Mouse (Mus musculus): ENCODE results near the gene Krba1.
A peak's percentile ranks its signal among the peaks of the same experiment; 100 is the strongest.

The Krba1 gene

GRCm38 (mm10) chr6:48395105-48396007, at the start of gene Krba1:
TSS of gene Krba1 (plus strand) at chr6:48395586.
- peak; percentile 92 for DNase-seq (ENCODE audit: low read depth)

DNA sequence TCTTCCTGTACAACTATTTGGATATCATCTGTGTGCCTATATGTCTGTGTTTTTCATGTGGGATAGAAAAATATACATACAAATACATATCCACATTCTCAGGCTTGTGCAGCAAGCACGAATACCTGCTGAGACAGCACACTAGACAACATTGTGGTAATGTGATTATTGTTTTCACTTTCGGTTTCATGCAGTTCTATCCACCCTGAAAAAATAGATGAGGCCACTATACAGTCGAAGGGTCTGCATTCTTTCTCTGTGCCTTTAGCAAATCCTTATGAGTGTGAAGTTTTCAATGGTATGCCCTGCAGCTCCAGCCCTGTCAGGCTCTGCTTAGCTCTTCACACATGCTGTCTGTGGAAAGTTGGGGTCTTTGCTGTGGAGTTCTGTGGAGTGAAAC, 36.5 kb upstream of the Krba1 start:
- peak; percentile 64 for DNase-seq (ENCODE audit: low read depth)

DNA sequence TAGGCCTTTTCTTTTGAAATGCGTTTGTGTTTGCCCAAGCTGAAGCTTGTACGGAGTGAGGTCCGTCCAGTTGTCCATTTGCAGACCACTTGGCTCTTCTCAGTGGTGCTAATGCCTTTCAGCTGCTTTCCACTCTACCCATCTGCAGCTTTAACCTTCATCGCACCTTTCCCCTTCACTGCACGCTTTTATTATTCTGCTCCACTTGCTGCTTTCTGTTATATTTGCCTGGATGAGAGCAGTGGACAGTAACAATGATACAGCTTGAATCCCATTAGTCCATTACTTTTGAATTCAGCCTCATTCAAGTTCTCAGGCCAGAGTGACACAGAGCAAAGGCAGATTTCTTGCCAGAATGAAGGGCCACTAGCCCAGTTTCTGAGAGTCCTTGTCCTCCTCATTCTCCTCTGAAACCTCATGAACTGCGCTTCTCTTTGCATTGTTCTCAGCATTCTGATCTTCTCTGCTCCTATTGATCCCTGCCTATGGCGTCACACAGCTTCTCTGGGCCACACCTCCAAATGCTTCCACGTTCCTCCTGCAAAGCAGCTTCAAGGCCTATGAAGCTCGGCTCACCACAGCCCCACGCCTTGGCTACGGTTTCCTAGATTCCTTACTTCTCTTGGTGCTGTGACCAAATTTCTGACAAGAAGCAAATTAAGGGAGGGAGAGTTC, 28.9 kb upstream of the Krba1 start:
- DNase-seq (ENCODE audit: low read depth) = no peak

DNA sequence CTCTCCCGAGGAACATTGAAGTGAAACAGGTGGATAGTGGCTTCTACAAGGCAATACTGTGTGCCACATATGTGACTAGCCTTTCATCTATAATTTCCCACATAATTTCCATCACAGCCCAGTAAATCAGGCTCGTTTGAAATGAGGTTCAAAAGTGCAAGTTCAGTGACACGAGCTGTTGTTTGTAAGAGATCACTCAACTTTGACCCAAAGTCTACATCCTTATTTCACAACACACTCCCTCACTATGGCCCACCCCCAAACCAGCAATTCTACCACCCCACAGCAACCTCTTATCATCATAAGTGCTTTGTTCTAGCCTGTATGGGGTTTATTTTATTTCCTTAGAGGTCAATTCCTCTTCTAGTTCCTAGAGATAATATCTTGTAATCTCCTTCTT, 7.2 kb upstream of the Krba1 start:
- no peak for DNase-seq (ENCODE audit: low read depth)

DNA sequence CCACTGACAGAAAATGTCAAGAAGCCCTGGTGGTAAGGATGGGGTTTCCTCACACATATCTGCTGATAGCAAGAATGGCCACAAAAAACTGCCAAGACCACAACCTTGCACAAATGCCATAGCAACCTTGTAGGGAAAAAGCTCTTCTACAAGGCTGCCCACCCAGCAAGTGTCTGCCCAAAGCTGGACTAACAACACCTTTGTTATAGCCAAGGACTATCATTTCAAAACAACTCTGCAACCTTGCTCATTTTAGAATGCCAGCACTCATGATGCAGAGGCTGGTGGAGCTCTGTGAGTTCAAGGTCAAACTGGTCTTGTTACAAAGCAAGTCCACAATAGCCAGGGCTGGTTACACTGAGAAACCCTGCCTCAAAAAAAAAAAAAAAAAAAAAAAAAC, 1.6 kb upstream of the Krba1 start:
- DNase-seq (ENCODE audit: low read depth) = peak; percentile 14

- DNase-seq (ENCODE audit: low read depth) = no peak
These were observed 716 bp downstream of the Krba1 start for GRCm38 (mm10) chr6:48396008-48396595.

DNA sequence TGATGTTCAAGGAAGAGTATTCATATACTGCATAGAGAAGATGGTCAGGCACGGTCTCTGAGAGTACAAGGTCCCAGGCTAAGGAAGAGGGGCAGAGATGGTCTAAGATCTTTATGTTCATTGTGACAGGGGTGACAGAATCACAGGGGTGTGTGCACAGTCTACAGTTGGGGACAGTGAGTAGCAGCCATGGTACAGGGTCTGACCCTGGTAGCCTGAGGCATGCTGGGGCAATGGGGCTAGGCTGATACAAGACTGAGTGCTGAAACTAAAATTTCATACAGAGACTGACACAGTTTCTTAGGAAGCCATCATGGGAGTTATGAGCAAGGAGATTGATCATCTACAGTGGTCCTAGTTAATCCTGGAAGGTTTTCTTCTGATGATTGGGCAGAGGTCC, 1.3 kb downstream of the Krba1 start:
- DNase-seq (ENCODE audit: low read depth) = no peak

- peak; percentile 56 for DNase-seq (ENCODE audit: low read depth)
These were observed 1.9 kb downstream of the Krba1 start for GRCm38 (mm10) chr6:48397336-48397735.

GRCm38 (mm10) chr6:48399906-48400305, 4.5 kb downstream of the Krba1 start:
- DNase-seq (ENCODE audit: low read depth) = no peak

DNA sequence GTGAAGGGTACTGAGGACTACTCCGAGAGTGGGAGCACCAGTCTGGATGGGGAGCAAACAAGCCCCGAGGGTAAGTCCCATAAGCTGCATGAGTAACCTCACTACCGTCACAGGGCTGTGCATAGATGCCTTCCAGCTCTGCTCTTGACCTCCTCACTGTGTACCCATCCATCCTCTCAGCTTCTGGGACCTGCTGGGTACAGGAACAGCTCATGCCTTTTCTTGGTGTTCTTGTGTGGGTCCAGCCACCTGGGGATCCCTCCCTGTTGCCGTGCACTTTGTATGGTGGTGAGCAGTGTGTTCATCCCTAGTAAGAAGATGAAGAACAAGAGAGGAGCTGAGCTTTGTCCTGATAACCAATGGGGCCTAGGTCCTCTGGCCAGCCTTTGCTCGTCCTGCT, 8.7 kb downstream of the Krba1 start:
- no peak for DNase-seq (ENCODE audit: low read depth)

- no peak for DNase-seq (ENCODE audit: low read depth)
These were observed 14.4 kb downstream of the Krba1 start for GRCm38 (mm10) chr6:48409726-48410343.

- DNase-seq (ENCODE audit: low read depth) = peak; percentile 26
These were observed 15.2 kb downstream of the Krba1 start for GRCm38 (mm10) chr6:48410551-48410950.

DNA sequence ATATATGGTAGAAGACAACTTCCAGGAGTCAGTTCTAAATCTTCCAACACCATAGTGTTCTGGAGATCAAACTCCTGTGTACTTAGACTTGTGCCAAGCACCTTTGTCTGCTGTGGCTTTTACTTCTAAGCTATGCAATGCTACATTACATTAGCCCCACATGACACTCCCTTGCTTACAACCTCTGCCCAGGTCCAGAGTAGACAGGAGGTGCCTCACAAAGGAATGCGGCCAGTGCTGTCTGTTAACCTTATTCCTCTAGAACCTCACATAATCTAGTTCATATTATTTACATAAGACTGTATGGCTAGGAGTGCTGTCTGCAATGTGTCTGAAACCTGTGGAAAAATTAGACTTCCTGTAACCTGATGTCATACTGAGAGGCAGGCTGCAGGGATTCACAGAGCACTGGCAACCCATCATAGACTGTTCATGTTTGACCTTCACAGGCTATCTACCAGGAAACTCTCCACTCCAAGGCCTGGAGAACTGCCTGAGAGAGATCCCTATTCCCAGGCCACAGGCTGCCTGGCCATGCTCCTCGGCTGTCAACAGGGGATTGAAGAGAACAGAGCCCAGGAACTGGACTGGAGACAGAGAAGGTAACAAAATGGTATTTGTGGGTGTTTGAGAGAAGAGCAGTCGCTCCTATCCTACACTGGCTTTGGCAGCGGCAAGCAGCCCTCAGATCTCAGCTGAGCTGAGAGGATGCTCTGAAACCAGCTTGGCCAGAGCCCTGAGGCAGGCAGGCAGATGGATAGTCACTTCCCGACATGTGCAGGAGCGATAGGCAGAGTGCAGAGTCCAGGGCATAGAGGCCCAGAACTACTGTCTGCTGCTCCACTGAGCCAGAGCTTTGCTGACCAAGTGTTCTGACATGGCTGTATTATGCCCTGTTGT, 16.1 kb downstream of the Krba1 start:
- DNase-seq (ENCODE audit: low read depth) = no peak

DNA sequence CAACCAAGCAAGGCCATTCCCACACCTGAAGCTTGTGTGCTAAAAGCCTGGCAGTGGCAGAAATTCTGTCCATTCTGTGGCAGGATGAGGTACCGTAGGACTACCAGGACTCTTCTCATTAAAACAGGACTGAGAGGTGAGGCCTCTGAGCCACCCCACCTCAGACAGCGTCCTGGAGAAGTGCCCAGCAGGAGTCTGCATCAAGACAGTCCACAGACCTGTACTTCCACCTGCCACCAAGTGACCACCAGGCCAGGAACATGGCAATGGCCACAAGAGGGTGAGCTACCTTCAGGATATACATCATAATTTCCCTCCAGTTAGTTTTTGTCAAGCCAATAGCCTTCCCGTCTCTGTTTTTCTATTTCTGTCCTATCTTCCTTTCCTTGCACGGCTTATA, 16.8 kb downstream of the Krba1 start:
- DNase-seq (ENCODE audit: low read depth) = no peak

- no peak for DNase-seq (ENCODE audit: low read depth)
These were observed 17.3 kb downstream of the Krba1 start for GRCm38 (mm10) chr6:48412662-48413061.

- no peak for DNase-seq (ENCODE audit: low read depth)
These were observed 17.7 kb downstream of the Krba1 start for GRCm38 (mm10) chr6:48413081-48413480.

DNA sequence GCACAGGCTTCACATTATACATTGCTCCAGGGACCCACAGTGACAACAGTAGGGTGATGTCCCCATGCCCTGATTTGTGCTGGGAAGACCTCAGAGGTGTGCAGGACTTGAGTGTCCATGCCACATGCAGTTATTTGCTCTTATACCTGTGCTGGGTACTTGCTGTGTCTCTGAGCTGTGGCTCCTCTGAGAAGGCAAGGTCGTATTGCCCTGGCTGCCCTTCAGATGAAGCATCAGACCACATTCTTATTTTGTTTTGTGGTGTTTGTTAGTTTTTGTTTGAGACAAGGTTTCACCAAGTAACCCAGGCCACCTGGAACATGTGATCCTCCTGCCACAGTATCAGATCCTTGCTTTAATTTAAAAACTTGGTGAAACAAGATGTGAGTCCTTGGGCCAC, 19.5 kb downstream of the Krba1 start:
- DNase-seq (ENCODE audit: low read depth) = no peak

DNA sequence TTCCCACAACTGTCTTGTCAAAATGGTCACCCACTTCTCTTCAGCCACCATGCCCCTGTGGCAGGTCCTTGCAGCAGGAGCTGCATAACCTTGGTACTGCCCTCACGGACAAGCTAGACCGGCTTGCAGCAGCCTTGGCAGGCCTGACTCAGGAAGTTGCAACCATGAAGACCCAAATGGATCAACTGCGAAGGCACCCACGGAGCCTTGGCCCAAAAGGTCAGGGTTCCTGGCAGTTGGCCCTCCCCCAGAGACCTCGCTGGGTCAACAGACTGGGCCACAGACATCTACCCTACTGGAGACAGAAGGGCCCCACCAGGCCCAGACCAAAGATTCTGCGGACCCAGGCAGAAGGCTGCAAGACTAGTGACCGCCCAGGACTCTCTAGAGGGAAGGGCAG, 20.2 kb downstream of the Krba1 start:
- DNase-seq (ENCODE audit: low read depth) = no peak

DNA sequence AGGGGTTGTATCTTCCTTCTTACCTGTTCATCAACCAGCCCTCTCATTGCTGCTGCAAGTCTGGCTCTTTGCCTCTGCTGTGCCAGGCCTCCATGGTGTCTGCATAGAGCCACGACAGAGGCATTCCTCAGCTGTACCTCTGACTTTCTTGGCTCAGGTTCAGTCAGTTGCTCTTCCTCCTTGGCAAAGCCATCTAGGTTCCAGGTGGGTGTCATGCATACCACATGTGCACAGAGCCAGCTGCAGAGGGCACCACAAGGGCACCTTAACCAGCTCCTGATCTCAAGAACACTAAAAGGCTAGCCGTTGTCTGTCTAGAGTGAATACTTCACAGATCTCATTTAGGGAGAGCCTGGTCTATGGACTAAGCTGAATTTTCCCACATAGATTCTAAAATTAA, 21.1 kb downstream of the Krba1 start:
- DNase-seq (ENCODE audit: low read depth) = no peak

GRCm38 (mm10) chr6:48420647-48421046, 25.3 kb downstream of the Krba1 start:
- DNase-seq (ENCODE audit: low read depth) = no peak

- DNase-seq (ENCODE audit: low read depth) = no peak
These were observed 27.9 kb downstream of the Krba1 start for GRCm38 (mm10) chr6:48423336-48423735.

DNA sequence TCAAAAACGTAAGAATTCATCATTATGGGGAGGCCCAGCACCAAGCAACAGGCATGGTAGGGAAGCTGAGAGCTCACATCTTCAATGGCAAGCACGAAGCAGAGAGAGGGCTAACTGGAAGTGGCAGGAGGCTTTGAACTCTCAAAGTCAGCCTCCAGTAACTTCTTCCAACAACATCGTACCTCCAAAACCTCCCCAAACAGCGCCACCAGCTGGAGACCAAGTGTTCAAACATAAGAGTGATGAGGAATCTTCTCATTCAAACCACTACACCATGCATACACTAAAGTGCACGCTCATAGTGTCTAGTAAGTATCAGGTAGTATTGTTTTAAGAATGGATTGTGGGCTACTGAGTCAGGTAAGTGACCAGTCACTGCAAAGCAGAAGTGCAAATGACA, 28.7 kb downstream of the Krba1 start:
- DNase-seq (ENCODE audit: low read depth) = peak; percentile 40
